Mouse (Mus musculus): ENCODE results near the gene Ahcy.
A peak's percentile ranks its signal among the peaks of the same experiment; 100 is the strongest.
"Not testable (repeated sequence)": the region's sequence is repeated elsewhere in the genome, so short reads cannot be mapped to it uniquely, and the experiment has no call there.

Ahcy gene

DNA sequence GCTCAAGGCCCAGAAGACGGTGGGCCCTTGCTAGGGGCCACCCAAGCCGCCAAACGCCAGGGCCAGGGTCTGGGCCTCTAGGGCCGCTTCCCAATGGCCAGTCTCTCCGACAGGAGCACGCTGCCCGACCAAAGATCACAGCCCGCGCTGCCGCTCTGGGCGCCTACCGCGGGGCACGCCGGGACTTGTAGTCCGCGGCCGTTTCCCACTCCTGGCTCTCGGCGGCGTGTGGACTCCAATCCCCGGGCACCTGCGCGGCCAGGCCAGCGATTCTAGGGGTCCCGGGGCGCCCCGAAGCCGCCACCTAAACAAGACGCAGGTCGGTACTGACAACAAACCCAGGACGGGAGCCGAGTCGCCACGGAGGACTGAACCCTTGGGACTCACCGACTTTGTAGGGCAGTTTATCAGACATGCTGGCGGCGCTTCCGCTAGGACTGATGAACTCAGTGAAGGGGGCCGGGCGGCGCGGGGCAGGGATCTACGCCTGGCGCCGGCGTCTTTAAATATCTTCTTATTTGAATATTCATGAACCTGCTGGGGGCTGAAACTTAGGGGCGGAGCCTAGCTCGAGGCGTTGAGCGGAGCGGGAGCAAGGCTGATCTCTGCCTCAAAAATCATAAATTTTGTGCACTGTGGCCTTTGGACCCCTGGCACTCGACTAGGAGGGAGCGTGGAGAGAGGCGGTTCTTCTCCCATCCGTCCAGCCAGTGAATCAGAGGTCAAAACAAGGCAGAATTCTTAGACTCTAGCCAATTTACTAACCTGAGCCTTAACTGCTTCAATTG lies at the start of gene Ahcy:
Gene Ahcy, minus strand, starts transcription at position 520 of the 788 bp plus-strand sequence.
- TF ChIP-seq POU5F1 (IDR thresholded peaks at IDR 0.05; ENCODE audit: borderline replicate concordance, low read length) (no peak; the same call in 1 of the 2 replicates), NANOG (IDR thresholded peaks at IDR 0.05; ENCODE audit: borderline replicate concordance, low read length) (no peak), CTCF (conservative IDR thresholded peaks at IDR 0.05; ENCODE audit: low read length) (no peak)
- Histone ChIP-seq H3K36me3 (ENCODE audit: insufficient read depth, low read length) (peaks cover 42% of the 10 kb centered on the region), H3K27me3 (ENCODE audit: insufficient read depth, low read length) (no peaks in the 10 kb centered on the region), H3K4me3 (replicated peaks; ENCODE audit: low read length) (peak within 1 kb of the TSS; percentile 93), H3K9me3 (ENCODE audit: low read length) (no peaks in the 10 kb centered on the region), H3K4me1 (replicated peaks; ENCODE audit: low read depth, low read length) (peaks cover 82% of the 10 kb centered on the region)

DNA sequence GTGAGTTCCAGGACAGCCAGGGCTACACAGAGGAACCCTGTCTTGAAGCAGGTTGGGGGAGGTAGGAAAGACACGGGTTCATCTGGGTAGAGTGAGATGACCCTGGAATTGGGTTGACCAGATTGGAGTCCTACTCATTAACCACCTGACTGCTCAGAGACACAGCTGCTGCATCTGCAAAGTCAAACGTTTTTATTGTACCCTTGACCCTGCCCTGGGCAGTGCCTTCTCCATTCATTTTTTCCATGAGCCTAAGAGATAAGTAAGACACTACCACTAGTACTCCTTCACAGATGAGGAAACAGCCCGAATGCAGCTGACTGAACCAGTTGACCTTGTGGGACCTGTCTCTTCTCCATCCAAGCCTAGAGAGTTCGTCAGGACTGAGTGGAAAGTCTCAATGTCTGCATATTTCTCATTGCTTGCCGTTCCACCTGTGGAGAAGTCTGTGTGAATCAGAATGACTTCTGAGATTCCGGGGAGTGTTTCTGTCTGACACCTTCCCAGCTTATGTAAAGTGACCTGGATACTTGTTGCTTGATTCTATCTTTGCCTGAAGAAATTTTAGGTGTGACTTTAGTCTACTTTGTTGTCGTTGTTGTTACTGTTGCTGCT lies 41.0 kb upstream of the Ahcy start:
- peaks cover 23% of the 10 kb centered on the region for H3K4me1 ChIP-seq (replicated peaks; ENCODE audit: low read depth, low read length)
- H3K36me3 ChIP-seq (ENCODE audit: insufficient read depth, low read length) = no peaks in the 10 kb centered on the region
- no peaks in the 10 kb centered on the region for H3K27me3 ChIP-seq (ENCODE audit: insufficient read depth, low read length)
- peak; percentile 57; the same call in 1 of the 2 replicates for TF ChIP-seq NANOG (IDR thresholded peaks at IDR 0.05; ENCODE audit: borderline replicate concordance, low read length)
- 0 out of 2 replicates have a peak, but pooled peaks have one; percentile 39 for TF ChIP-seq POU5F1 (IDR thresholded peaks at IDR 0.05; ENCODE audit: borderline replicate concordance, low read length)
- no peak for TF ChIP-seq CTCF (conservative IDR thresholded peaks at IDR 0.05; ENCODE audit: low read length)
- no peak overlapping the region for H3K4me3 ChIP-seq (replicated peaks; ENCODE audit: low read length)
- peaks cover 11% of the 10 kb centered on the region for H3K9me3 ChIP-seq (ENCODE audit: low read length)

DNA sequence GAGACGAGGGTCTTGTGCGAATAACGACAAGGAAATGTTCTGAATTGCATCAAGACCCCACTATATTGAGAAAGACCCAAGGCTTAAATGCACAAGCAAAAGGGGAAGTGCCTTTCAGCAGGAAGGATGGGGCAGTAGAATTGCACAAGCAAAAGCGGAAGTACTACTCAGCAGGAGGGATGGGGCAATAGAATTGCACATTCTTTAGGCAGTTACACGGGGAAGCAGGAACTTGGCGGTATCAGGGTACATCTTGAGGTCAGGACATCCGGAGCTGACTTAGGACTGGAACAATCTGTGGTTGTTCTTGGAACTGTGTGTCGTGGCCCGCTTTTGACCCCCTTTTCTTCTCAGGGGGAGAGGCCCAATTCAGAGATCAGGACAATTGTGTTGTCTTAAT lies 33.0 kb upstream of the Ahcy start:
- H3K4me3 ChIP-seq (replicated peaks; ENCODE audit: low read length); H3K36me3 ChIP-seq (ENCODE audit: insufficient read depth, low read length); H3K9me3 ChIP-seq (ENCODE audit: low read length); H3K27me3 ChIP-seq (ENCODE audit: insufficient read depth, low read length): not testable (repeated sequence)
- peak; percentile 20; the same call in 1 of the 2 replicates for TF ChIP-seq NANOG (IDR thresholded peaks at IDR 0.05; ENCODE audit: borderline replicate concordance, low read length)
- H3K4me1 ChIP-seq (replicated peaks; ENCODE audit: low read depth, low read length) = peaks cover 41% of the 10 kb centered on the region

DNA sequence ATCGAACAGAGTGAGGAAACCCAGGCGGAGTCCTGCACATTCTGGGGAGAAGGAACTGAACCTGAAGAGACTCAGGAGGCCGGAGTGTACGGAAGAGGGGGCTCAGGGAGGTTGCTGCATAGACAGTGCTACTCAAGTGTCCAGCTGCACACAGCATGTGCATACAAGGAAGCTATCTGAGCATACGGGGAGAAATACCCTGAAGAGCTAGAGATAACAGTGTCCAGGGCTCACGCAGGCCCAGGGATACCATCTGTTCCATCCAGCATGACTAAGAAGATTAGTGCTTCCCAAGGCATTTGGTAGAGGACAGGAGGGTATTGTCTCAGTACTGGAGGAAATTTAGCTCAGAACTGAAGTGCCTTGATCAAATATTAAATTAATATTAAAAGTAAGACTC lies 29.3 kb upstream of the Ahcy start:
- 0 out of 2 replicates have a peak, but pooled peaks cover 2% of the 10 kb centered on the region for H3K9me3 ChIP-seq (ENCODE audit: low read length)
- H3K36me3 ChIP-seq (ENCODE audit: insufficient read depth, low read length) = no peaks in the 10 kb centered on the region
- H3K4me1 ChIP-seq (replicated peaks; ENCODE audit: low read depth, low read length) = peaks cover 69% of the 10 kb centered on the region
- TF ChIP-seq NANOG (IDR thresholded peaks at IDR 0.05; ENCODE audit: borderline replicate concordance, low read length) = no peak
- TF ChIP-seq POU5F1 (IDR thresholded peaks at IDR 0.05; ENCODE audit: borderline replicate concordance, low read length) = no peak
- no peak for TF ChIP-seq CTCF (conservative IDR thresholded peaks at IDR 0.05; ENCODE audit: low read length)
- H3K4me3 ChIP-seq (replicated peaks; ENCODE audit: low read length) = no peak overlapping the region
- H3K27me3 ChIP-seq (ENCODE audit: insufficient read depth, low read length) = no peaks in the 10 kb centered on the region

DNA sequence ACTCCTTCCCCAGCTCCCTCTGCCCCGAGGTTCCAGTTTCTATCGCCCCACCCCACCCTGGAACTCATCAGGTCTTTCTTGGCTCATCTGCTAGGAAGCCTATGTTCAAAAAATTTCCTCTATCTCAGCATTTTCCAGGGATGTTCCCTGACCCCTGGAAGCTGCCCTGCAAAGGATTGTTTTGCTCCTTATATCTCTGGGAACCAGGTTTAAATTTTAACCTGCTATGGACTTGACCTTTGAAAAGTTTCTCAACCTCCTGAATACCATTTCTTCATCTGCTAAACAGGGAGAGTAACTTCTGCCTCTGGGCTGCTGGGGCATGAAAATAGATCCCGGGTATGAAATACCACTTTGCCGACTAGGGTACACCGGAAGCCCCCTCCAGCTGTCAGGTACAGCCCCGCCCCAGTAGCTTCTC lies 27.5 kb upstream of the Ahcy start:
- H3K4me1 ChIP-seq (replicated peaks; ENCODE audit: low read depth, low read length) = peaks cover 55% of the 10 kb centered on the region
- TF ChIP-seq POU5F1 (IDR thresholded peaks at IDR 0.05; ENCODE audit: borderline replicate concordance, low read length) (no peak), CTCF (conservative IDR thresholded peaks at IDR 0.05; ENCODE audit: low read length) (no peak), NANOG (IDR thresholded peaks at IDR 0.05; ENCODE audit: borderline replicate concordance, low read length) (no peak)
- no peaks in the 10 kb centered on the region for H3K36me3 ChIP-seq (ENCODE audit: insufficient read depth, low read length)
- H3K4me3 ChIP-seq (replicated peaks; ENCODE audit: low read length) = 0 out of 2 replicates have a peak overlapping the region, but pooled peaks have one; percentile 6
- no peaks in the 10 kb centered on the region for H3K27me3 ChIP-seq (ENCODE audit: insufficient read depth, low read length)
- peaks cover 13% of the 10 kb centered on the region for H3K9me3 ChIP-seq (ENCODE audit: low read length)

DNA sequence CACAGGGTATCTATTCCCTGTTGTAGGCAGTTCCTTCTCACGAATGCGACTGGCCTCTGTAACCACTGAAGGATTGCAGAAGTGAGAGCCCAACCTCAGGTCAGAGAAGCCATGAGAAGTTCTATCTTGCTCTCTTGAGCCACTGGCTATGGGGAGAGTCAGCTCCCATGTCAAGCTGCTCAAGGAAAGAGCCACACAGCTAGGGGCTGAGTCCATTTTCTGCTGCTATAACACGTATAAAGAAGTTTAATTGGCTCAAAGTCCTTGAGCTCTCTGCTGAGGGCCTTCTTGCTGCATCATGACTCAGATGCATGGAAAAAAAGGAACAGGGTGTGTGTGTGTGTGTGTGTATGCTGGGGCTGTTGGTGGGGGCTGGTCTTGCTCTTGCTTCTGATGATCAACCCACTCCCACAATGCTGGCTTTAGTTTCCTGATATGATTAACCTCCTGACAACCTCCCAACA lies 26.5 kb upstream of the Ahcy start:
- Histone ChIP-seq H3K27me3 (ENCODE audit: insufficient read depth, low read length) (no peaks in the 10 kb centered on the region), H3K4me1 (replicated peaks; ENCODE audit: low read depth, low read length) (peaks cover 47% of the 10 kb centered on the region), H3K9me3 (ENCODE audit: low read length) (peaks cover 13% of the 10 kb centered on the region), H3K4me3 (replicated peaks; ENCODE audit: low read length) (no peak overlapping the region), H3K36me3 (ENCODE audit: insufficient read depth, low read length) (no peaks in the 10 kb centered on the region)
- no peak for TF ChIP-seq NANOG (IDR thresholded peaks at IDR 0.05; ENCODE audit: borderline replicate concordance, low read length)
- no peak for TF ChIP-seq CTCF (conservative IDR thresholded peaks at IDR 0.05; ENCODE audit: low read length)

DNA sequence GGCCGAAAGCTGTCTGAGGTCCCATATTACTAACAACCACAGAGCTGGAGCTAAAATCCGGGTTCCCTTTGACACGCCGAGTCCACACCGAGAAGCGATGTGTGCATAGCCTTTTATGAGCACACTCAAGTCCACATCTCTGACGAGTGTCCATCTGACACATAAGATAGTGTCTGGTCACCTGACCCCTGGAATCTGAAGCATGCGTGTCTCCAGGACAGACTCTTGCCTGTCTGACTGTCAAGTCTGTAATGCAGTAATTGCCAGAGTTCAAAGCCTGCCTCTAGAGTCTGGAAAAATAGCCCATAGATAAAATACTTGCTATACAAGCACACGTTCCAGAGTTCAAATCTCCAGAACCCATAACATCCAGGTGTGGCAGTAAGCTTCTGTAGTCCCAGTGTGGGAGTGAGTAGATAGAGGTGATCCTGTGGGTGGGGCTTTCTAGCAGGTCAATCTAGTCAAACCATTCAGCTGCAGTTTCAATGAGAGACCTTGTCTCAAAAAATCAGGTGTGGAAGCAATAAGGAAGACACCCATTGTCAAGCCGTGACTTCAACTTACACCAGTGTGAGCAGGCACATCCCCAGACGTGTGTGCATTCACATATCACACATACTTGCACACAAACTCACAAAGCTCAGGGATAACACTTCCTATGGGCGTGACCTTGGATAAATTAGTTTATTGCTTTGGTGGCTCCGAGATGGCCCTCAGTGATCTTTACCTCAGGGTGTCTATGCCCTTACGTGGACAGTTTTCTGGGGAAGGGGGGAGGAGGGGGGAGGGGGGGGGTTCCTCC lies 25.9 kb upstream of the Ahcy start:
- peaks cover 43% of the 10 kb centered on the region for H3K4me1 ChIP-seq (replicated peaks; ENCODE audit: low read depth, low read length)
- no peaks in the 10 kb centered on the region for H3K27me3 ChIP-seq (ENCODE audit: insufficient read depth, low read length)
- H3K4me3 ChIP-seq (replicated peaks; ENCODE audit: low read length) = no peak overlapping the region
- TF ChIP-seq CTCF (conservative IDR thresholded peaks at IDR 0.05; ENCODE audit: low read length) (no peak), POU5F1 (IDR thresholded peaks at IDR 0.05; ENCODE audit: borderline replicate concordance, low read length) (no peak), NANOG (IDR thresholded peaks at IDR 0.05; ENCODE audit: borderline replicate concordance, low read length) (no peak)
- H3K9me3 ChIP-seq (ENCODE audit: low read length) = peaks cover 13% of the 10 kb centered on the region
- H3K36me3 ChIP-seq (ENCODE audit: insufficient read depth, low read length) = no peaks in the 10 kb centered on the region

DNA sequence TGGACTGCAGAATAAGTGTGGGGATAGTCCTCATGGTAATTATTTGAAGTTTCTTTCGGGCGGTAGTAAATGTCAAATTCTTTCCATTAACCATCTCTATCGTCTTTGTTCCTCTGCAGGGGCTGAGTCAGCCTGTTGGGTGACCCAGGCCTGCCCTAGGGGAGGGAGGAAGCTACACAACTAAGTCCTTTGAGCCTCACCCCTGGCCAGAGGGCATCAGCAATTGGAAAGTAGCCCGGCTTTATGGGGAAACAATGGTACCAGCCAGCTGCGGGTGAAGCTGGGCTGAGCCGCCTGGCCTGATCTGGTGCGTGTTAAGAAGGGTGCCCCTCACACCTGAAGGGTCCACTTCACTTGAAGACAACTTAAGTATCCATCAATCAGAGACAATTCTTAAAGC lies 25.1 kb upstream of the Ahcy start:
- no peak overlapping the region for H3K4me3 ChIP-seq (replicated peaks; ENCODE audit: low read length)
- peaks cover 36% of the 10 kb centered on the region for H3K4me1 ChIP-seq (replicated peaks; ENCODE audit: low read depth, low read length)
- no peaks in the 10 kb centered on the region for H3K27me3 ChIP-seq (ENCODE audit: insufficient read depth, low read length)
- TF ChIP-seq POU5F1 (IDR thresholded peaks at IDR 0.05; ENCODE audit: borderline replicate concordance, low read length) (no peak), CTCF (conservative IDR thresholded peaks at IDR 0.05; ENCODE audit: low read length) (no peak), NANOG (IDR thresholded peaks at IDR 0.05; ENCODE audit: borderline replicate concordance, low read length) (no peak)
- no peaks in the 10 kb centered on the region for H3K36me3 ChIP-seq (ENCODE audit: insufficient read depth, low read length)
- H3K9me3 ChIP-seq (ENCODE audit: low read length) = peaks cover 13% of the 10 kb centered on the region
